Mouse (Mus musculus): ENCODE measurements around the gene Arhgap4. TPM values are rescaled to one million over a fixed set of nuclear protein-coding genes. Genes with fewer than 3 reads are reported as not detected.

Arhgap4 gene
- polyA plus RNA-seq (2012): 0.82 and 1.1 TPM in 2 replicates

DNA sequence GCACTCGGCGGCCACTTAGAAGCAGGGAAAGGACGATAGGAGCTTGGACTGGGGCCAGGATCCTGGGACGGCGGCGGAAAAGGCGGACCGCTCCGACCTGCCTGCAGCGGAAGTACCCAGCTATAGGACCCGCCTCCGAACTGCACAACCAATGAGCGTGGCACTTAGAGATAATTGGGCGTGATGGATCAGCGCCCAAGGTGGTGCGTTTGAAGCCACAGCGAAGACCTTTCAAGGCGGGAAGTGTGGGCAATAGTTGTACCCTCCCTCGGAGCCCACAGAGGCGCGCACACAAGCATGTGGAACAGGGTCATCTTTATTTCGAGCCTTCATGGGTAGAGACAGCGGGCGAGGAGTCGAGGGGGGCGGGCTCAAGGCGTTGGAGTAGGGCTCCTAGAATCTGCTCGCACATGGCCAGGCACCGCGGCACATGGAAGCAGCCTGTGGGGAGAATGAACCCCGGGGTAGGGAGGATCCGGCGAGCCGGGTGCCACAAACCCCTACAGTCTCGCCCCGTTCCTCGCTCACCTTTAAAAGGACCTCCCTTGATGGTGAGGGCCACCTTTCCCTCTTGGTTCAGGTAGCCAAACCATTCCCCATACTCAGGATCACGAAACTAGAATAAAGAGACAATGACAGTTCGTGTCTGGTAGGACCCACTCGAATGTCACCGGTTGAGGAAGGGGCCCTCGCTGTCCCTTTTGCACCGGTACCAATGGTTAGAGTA is at the start of gene Arhgap4, which contains the start of gene Naa10:
Gene Arhgap4 (minus strand): TSS at position 48 of the 727 bp plus-strand sequence.
Gene Naa10 (minus strand): TSS at position 122 of the 727 bp plus-strand sequence.
- no peak for TF ChIP-seq GATA1 (IDR thresholded peaks at IDR 0.05; ENCODE audit: low read length)

DNA sequence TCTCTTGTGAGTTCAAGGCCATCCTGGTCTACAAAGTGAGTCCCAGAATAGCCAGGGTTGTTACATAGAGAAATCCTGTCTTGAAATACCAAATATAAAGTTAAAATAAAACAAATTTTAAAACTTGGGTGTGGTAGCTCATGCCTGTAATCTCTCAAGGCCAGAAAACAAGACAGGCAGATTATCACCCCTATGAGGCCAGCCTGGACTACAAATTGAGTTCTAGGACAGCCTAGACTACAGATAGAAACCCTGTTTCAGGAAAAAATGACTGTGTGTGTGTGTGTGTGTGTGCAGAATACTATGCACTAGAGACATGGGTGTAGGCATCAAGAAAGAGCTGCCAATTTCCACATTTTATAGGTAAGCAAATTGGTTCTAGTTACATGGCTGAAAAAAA is 49.1 kb upstream of the Arhgap4 start:
- no peak for TF ChIP-seq GATA1 (IDR thresholded peaks at IDR 0.05; ENCODE audit: low read length)

DNA sequence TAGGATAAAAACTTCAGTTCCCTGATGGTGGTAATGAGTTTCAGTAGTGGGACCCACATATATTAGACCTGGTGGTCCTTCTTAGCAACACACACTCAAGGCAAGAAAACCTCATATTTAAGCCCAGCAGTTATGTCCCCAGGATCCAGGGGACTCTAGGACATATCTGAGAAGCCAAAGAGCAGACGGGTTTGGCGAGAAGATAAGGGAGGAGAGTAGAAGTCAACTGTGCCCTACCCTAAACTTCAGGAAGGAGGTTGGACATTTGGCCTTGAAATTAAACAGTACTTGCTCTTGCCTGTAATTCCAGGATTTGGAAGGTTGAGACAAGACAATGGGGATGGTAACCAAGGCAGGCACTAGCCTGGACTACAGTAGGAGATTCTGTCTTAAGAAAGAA is 48.1 kb upstream of the Arhgap4 start:
- no peak for TF ChIP-seq GATA1 (IDR thresholded peaks at IDR 0.05; ENCODE audit: low read length)

DNA sequence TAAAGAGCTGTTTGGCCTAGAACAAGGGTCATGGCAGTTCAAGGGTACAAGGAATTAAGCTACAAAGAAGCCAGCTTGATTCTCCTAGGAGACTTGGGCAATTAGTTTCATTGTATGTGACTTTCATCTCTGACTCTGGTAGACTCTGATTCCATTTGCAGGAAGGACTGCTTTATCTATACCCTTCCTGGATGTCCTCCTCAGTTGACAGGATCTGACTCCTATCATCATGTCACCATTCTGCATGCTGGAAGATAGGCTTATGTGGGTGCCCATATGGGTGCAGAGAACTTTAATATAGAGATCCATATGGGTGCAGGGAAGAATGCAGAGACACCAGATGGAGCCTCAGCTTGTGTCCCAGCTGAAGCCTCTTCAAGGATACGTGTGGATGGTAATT is 47.5 kb upstream of the Arhgap4 start:
- no peak for TF ChIP-seq GATA1 (IDR thresholded peaks at IDR 0.05; ENCODE audit: low read length)

DNA sequence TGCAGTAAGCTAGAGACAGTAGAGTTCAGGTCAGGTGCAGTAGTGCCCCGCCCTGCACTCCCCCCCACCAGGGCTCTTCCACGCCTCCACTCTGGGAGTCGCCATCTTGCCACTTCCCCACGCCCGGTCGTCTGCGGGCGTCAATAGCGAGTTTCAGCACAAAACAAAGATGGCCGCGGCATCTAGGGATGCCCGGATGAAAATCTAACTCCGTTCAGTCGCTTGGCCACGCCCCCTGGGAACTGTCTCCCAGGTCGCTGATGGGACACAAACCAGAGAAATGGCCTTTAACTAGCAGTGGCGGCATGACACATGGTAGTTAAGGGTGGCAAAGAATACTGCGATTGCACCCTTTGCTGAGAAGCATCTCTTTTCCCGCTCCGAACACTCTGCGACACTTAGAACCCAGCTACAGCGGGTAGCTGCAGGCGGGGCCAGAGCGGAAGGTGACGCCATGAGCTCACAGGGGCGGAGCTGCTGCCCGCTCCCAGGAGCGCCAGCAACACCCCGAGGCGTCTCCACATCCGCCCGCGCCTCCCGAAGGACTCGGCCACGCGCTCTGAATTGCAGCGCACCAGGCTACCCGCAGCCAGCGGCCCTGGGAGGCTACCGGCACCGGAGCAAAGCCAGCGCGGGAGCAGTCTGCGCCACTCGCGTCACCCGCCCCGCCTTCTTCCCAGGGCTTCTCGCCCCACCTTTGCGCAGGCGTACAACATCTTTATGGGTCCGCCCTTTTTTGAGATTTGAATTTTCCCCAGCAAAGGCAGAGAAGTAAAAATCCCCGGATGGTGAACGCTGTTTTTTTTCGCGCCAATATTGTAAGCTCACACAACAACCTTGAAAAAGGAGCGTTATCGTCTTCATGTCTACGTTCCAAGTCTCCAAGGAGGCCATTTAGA is 45.8 kb upstream of the Arhgap4 start:
- no peak for TF ChIP-seq GATA1 (IDR thresholded peaks at IDR 0.05; ENCODE audit: low read length)

DNA sequence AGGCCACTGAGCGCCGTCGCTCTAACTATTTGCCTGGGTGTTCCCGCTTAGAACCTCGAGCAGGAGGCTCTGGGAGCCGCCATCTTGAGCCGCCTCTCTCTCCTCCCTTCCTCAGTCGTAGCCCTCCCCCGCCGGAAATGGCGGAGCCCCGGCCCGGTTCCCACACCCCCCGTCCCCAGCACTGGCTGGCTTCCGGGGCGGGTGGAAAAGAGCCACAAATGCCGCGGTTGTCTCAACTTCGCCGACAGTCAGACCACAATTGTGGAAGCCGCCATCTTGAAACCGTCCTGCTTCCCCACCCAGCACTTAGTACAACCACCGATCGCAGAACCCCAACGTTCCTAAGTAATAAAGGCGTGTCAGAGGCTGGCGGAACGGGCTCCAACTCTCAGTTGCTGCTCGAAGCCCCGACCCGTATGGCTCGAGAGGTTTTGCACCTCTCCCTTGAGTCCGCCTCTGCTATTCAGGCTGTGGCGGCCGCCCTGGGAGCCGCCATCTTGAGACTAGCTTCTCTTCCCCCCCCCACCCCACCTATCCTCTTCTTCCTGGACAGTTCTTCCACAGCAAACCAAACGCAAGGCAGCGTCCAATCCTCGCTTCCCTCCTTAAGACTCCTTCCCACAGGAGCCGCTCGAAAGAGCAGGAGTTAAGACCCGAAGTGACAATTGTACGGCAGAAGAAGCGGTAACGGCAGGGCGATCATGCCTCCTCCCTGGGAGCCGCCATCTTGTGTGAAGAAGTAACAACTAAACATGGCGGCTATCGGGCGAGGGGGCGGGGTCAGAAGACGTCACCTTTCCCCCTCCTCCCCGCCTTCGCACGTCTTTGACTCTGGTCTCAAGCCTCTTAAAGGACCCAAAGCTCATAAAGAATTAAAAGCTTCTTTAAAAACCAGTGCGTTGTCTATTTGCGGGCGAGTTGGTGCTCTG is 44.8 kb upstream of the Arhgap4 start, which contains the start of gene Hcfc1:
Gene Hcfc1 (minus strand): TSS at position 110 of the 929 bp plus-strand sequence.
- no peak for TF ChIP-seq GATA1 (IDR thresholded peaks at IDR 0.05; ENCODE audit: low read length)

DNA sequence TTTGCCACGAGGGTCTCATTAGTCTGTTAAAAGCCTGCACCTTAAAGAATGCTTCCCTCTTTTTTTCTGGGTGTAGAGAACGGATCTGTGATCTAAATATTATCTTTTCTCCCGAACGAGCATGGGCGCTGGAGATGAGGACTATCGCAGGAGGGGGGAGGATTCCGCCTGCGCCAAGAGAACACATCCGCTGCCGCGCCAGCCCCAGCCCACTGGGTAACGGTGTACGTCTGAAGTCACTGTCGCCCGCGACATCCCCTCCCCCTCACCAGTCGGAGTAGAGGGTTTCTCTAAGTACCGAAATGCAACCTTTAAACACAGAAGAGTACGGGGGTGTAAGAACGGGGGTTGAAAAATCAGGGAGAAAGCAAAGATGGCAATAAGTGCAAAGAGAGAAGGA is 43.6 kb upstream of the Arhgap4 start:
- TF ChIP-seq GATA1 (IDR thresholded peaks at IDR 0.05; ENCODE audit: low read length): no peak

DNA sequence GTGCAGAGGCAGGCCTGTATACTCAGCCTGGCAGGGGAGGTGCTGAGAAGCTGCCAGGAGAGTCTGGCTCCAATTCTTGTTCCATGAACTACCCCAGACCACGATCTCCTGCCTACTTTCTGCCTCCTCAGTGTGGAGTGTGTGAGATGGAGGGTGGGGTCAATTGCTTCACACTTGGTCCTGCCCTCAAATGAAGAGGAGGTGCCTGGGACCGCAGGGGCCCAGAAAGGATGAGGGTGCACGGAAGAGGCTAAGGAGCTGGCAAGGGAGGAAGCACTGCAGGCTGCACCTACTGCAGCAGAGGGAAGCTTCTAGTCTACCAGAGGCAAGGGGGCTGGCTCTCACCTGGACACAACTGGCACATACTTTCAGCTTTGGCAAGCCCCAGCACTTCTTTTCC is 42.7 kb upstream of the Arhgap4 start:
- no peak for TF ChIP-seq GATA1 (IDR thresholded peaks at IDR 0.05; ENCODE audit: low read length)

DNA sequence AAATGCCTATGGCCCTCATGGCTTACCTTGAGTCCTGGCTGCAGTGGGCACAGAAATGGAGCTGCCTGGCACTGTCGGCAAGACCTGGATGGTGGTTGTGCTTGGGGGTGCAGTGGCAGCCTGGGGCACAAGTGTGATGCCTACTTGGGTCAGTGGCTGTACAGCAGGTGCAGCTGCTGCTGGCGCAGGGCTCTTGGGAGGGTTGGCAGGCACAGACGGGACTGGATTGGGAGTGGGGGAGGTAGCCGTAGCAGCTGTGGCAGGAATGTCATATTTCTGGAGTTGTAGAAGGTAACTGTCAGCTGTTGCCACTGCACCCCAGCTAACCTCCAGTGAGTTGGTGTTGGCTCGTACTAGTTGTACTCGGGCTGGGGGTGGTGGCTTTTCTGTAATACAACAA is 33.3 kb upstream of the Arhgap4 start:
- TF ChIP-seq GATA1 (IDR thresholded peaks at IDR 0.05; ENCODE audit: low read length): no peak

DNA sequence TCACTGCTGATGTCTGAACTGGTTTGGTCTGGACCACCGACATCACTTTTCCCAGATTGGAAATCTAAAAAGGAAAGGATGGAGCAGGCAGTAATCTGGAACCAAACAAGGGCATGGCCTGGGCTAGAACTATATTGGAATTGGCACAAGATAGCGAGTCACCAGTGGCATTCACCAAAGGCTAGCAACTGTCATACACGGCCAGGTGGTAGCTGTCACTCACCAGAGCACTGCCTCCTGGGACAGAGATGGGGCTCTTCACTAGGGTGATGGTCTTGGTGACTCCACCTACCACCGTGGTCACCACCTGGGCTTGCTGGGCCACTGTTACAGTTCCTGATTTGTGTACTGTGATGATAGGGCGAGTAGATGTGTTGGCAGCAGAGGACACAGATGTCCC is 30.9 kb upstream of the Arhgap4 start:
- no peak for TF ChIP-seq GATA1 (IDR thresholded peaks at IDR 0.05; ENCODE audit: low read length)

DNA sequence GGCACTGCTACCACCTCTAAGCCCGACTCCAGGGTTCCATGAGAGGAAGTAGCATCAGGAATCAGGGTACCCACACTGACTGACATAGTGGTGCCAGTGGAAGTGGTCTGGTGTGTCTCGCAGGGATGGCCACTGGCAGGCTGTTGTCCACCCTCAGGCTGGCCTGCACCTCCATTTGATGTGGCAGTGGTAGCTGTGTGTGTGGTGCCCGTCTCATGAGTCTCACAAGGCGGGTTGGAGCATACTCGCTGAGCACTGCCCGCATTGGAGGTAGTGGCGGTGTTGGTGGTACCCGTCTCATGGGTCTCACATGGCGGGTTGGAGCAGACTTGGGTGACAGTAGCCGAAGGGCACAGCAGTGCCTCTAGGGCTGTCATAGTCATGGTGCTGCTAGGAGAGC is 27.7 kb upstream of the Arhgap4 start:
- no peak for TF ChIP-seq GATA1 (IDR thresholded peaks at IDR 0.05; ENCODE audit: low read length)

DNA sequence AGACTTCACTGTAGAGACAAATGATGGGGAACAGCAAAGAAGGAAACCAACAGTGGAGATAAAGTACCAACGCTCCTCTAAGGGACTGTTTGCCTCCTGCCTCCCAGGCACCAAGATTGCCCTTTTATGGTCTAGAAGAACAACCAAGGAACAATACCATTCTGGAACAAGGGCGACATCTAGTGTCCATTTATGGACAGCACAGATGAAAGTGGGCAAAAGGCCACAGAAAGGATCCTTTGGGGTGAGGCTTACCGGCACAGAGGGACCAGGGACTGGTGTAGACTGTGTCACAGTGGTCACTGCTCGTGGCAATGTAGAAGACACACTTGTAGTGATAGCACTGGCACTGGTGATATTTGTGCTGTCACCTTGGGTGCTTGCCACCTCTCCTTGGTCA is 27.0 kb upstream of the Arhgap4 start:
- no peak for TF ChIP-seq GATA1 (IDR thresholded peaks at IDR 0.05; ENCODE audit: low read length)

DNA sequence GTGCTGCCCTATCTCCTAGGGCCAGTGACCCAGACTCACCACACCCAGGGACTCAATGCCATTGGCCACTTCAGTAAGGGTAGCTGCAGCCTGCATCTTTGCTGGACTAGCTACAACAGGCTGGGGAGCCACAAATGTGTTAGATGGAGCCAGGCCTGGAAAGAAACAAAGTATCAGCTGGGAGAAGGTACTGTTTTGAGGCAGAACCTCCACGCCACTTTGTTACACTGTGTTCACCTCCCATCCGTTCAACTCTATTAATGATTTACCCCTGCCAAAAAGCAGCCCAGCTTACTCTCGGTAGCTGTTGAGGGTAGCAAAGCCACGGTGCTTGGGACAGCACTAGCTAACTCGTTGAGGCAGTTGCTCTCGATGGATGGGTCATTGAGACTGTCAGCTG is 25.2 kb upstream of the Arhgap4 start:
- no peak for TF ChIP-seq GATA1 (IDR thresholded peaks at IDR 0.05; ENCODE audit: low read length)

DNA sequence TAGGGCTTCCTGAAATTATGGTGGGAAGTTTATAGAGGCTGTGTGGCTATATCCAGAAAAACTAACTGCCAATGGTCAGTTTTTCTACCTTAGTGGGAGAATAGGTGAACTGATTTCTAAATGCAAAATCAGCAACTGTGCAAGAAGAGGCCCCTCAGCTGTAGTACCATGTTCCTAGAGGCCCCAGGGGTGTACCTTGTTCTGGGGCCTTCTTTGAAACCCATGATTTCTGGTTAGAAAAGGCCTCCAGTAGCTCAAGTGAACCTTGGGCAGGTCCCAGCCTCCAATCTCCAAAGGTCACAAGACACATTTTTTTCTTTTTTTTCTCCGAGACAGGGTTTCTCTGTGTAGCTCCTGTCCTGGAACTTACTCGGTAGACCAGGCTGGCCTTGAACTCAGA is 20.6 kb upstream of the Arhgap4 start:
- no peak for TF ChIP-seq GATA1 (IDR thresholded peaks at IDR 0.05; ENCODE audit: low read length)

DNA sequence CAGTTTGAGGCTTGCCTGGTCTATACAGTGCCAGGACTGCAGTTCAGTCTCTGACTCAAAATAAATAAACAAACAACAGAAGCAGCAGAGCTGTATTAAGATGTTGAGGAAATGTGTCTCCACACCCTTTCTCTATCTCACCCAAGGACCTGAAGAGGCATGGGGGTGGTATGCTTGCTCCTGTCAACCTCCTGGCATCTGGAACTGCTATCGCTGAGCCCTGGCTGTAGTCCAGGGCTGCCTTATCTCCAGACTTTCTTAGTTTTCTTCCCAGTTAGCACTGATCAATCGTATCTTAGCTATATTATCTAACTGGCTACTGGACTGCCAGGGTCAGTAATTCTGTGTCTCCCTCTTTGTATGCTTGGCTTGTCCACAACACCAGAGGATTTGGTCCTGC is 20.2 kb upstream of the Arhgap4 start:
- no peak for TF ChIP-seq GATA1 (IDR thresholded peaks at IDR 0.05; ENCODE audit: low read length)
